Comparison of ENCODE assay signal across 20 mouse cellular contexts in the genomic region with DNA sequence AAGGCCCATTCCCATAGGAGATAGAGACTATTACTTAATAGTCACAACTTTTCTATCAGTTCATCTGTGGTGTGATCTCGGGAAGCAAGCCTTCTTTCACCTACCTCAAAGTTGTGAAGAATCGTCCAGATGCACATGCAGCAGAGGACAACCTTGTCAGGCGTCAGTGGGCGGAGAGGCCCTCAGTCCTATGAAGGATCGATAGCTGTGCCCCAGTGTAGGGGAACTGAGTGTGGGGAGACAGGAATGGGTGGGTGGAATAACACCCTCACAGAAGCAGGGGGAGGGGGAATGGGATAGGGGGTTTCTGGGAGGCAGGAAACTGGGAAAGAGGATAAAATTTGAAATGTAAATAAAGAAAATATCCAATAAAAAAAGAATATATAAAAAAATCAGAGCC.
"Had no signal": no experiment of that assay in that cellular context is flagged by ENCODE, and none has a peak within 500 bp of the region (broad histone marks: within the 10 kb centered on the region; RNA-seq: fewer than 3 reads in every experiment).

No protein-coding gene starts in this region.

- H3K36me3 ChIP-seq: limb, embryonic 12.5 days; limb, embryonic 15.5 days had no signal

- DNase-seq: kidney, adult 18-20 months; kidney, adult 9 months; kidney, postnatal 14 days; kidney, postnatal 4 days; left cerebral cortex, postnatal 4 days; liver, postnatal 0 days; lung, embryonic 14.5 days; retina, postnatal 1 day; right cerebral cortex, postnatal 4 days; thymus, adult 2 months; thymus, postnatal 14 days; thymus, postnatal 4 days had no signal

- H3K27me3 ChIP-seq: limb, embryonic 12.5 days; limb, embryonic 15.5 days had no signal

- H3K4me1 ChIP-seq: limb, embryonic 12.5 days; limb, embryonic 15.5 days had no signal

- H3K27ac ChIP-seq: limb, embryonic 12.5 days; limb, embryonic 15.5 days; liver, embryonic 14.5 days; macrophage; stomach, postnatal 0 days had no signal

- ATAC-seq: intestine, embryonic 16.5 days; liver, postnatal 0 days; lung, postnatal 0 days had no signal

- H3K9me3 ChIP-seq: limb, embryonic 12.5 days; limb, embryonic 15.5 days had no signal

- H3K4me2 ChIP-seq: limb, embryonic 12.5 days; limb, embryonic 15.5 days; liver, embryonic 11.5 days; lung, embryonic 14.5 days had no signal

- H3K4me3 ChIP-seq: limb, embryonic 12.5 days; limb, embryonic 15.5 days had no signal

- H3K9ac ChIP-seq: limb, embryonic 12.5 days; limb, embryonic 15.5 days; liver, embryonic 14.5 days; liver, postnatal 0 days; lung, embryonic 14.5 days had no signal
